Mouse (Mus musculus) testis, postnatal 10 days (tissue): Measurements from ENCODE around the gene Rgp1.
A peak's percentile ranks its signal among the peaks of the same experiment; 100 is the strongest.

Source experiments
- DNase-seq: peaks from one replicate; pipeline ENCODE4 v3.0.0; 2021; ENCODE audit warnings: low spot score

The Rgp1 gene

GRCm38 (mm10) chr4:43561997-43562768, 16.3 kb upstream of the Rgp1 start, which contains the start of the genes Creb3 and Tln1:
Creb3 (plus strand) TSS chr4:43562332.
Tln1 (minus strand) TSS chr4:43562691.
- DNase-seq, result peak; percentile 91

GRCm38 (mm10) chr4:43562769-43563600, 15.5 kb upstream of the Rgp1 start:
- no peak for DNase-seq

- no peak for DNase-seq
Observed at GRCm38 (mm10) chr4:43563601-43563875, 15.0 kb upstream of the Rgp1 start.

GRCm38 (mm10) chr4:43564231-43564630, 14.3 kb upstream of the Rgp1 start:
- DNase-seq, result no peak

- DNase-seq, result no peak
Observed at GRCm38 (mm10) chr4:43567140-43567539, 11.4 kb upstream of the Rgp1 start.

- no peak for DNase-seq
Observed at GRCm38 (mm10) chr4:43571395-43572045, 7.0 kb upstream of the Rgp1 start.

- peak; percentile 33 for DNase-seq
Observed at GRCm38 (mm10) chr4:43573561-43573960, 5.0 kb upstream of the Rgp1 start.

GRCm38 (mm10) chr4:43575356-43575755, 3.2 kb upstream of the Rgp1 start:
- no peak for DNase-seq

- no peak for DNase-seq
Observed at GRCm38 (mm10) chr4:43577237-43577881, 1.2 kb upstream of the Rgp1 start.

GRCm38 (mm10) chr4:43579256-43579655, 741 bp downstream of the Rgp1 start:
- DNase-seq, result no peak

DNA sequence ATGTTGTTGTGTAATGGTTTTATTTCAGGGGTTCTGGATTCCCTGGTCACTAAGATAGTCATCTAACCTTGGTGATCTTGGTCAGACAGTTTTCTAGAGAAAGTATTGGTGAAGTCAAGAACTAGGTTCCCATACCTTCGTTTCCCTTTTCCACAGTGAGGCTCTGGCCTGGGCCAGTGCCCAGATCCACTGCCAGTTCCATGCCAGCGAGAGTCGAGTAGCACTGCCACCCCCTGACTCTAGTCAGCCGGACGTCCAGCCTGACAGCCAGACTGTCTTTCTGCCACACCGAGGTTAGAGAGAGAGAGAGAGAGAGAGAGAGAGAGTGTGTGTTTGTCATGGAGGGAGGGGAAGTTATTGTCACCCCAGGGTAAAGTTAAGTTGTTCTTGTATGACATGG, 1.2 kb downstream of the Rgp1 start:
- DNase-seq, result no peak

GRCm38 (mm10) chr4:43580721-43581120, 2.2 kb downstream of the Rgp1 start:
- no peak for DNase-seq

GRCm38 (mm10) chr4:43581381-43581780, 2.9 kb downstream of the Rgp1 start:
- no peak for DNase-seq

DNA sequence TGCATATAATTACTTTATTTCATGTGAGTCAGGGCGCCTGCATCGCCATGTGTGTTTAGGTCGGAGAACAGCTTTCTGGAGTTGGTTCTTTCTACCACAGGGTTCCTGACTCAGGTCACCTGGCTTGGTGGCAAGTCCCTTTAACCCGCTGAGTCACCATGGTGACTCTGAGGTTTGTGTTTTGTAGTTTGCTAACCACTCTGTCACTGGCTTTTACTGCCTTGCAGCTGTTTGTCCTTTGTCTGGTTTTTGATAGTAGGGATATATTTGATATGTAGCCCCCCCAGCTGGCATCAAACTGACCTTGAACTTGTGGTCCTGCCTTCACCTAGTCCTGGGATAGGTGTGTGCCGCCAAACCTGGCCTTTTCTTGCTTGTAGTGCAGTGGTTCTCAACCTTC, 3.7 kb downstream of the Rgp1 start:
- no peak for DNase-seq

- no peak for DNase-seq
Observed at GRCm38 (mm10) chr4:43583421-43583820, 4.9 kb downstream of the Rgp1 start.

GRCm38 (mm10) chr4:43584444-43585416, 6.2 kb downstream of the Rgp1 start, which contains the start of gene Msmp:
Msmp (minus strand) TSS chr4:43584494.
- no peak for DNase-seq

DNA sequence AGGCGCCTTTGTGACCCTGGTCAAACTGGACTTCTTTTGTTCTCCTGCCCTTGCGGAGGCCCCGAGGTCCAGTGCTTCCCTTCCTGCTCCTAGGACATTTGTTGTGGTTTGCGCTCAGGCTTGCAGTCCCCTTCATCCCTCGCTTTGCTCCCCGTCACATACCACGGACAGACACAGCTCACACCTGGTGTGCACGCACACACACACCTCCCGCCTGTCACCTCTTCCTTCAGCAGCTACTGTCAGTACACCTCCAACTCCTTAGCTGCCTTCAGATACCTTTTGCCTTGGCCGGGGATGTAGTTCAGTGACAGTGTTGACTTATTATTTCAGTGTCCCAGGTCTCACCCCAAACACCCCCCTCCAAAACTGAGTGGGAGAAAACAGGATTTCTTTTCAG, 7.2 kb downstream of the Rgp1 start:
- no peak for DNase-seq

GRCm38 (mm10) chr4:43586411-43586810, 7.9 kb downstream of the Rgp1 start:
- DNase-seq, result no peak

DNA sequence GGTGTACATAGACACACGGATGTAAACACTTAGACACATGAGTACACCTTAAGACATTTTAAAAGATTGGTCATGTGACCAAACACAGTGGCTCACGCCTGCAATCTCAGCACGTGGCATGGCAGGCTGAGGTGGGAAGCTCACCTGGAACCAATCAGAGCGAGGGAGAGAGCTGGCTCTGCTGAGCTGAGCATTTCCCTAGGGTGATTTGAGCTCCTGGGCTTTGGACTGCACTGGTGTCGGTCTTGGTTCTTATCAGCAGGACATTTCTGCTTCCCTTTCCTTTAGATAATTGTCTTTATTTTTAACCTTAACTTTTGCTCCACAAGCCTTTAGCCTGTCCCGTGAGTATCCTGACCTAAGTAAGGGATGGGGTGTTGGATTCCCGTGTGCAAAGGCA, 9.2 kb downstream of the Rgp1 start:
- no peak for DNase-seq

DNA sequence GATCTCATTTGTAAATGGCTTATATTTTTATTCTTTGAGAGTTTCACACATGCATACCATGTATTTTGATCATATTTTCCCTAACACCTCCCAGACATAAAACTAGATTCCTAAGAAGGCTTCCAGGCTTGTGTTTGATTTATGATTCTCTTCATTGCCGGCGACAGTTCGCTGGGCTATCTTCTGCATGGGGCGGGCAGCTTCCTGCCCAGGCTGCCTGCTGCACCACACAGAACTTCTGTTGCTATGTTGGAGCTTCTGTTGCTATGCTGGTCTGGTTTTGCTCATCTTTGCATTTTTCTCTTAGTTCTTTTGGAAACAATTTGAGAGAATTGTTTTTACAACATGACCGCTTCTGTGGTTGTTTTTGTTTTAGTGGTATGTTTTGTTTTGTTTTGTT, 13.0 kb downstream of the Rgp1 start:
- no peak for DNase-seq

GRCm38 (mm10) chr4:43591961-43592360, 13.4 kb downstream of the Rgp1 start:
- no peak for DNase-seq
